Mouse (Mus musculus) bone marrow macrophage, adult 2 months (primary cell): ENCODE data around the gene Rbm47.

Experiments used
- CTCF ChIP-seq: IDR thresholded peaks from 2 replicates; pipeline ENCODE4 v1.5.1; 2012; ENCODE audit warnings: low read depth, mild to moderate bottlenecking, low read length, moderate library complexity
- POLR2A ChIP-seq: IDR thresholded peaks from 2 replicates; pipeline ENCODE4 v1.6.1; 2012; ENCODE audit warnings: mild to moderate bottlenecking, low read depth, low read length, borderline replicate concordance

GRCm38 (mm10) chr5:66083350-66083749 lies 89.6 kb downstream of the Rbm47 start:
- TF ChIP-seq CTCF (peak; percentile 95), POLR2A (no peak)
